Mouse (Mus musculus): ENCODE measurements at regions not wholly inside any gene's neighbourhood (a gene's known extent, or its start where the extent isn't known, plus 50 kb on each side); places are given as distances from the start of the nearest gene placed in this dataset.

DNA sequence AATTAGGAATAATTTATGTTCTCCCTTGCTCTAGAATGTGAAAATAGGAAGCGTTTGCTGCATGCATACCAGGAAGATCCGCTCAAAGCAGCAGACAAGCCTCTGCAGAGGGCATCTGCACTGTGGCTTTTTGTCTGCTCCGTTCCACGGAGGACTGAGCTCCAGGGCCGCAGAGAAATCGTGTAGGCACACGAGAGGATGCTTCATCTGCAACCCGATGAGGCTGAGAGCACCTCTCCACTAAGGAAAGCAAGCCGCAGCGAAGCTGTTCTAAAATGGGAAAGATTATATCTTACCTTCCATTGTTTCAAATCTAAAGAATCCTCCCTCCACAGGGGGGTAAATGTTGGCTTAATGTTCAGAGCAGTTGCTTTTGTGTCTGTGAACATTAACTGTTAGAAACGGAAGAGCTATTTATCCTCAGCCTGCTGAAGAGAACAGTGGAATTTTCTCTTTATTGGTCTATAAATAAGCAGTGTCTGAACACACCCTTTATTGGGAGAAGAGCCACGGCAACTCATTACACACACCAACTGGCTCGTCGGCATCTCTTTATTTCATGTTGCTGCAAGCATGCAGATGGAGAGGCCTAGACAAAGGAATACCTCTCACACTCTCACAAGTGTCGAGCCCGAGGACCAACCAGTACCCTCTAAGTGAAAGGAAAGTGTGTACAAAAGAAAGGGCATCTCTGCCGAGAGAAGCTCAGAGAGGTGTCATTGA lies 414.6 kb upstream of the Hnrnpa3 start:
- no peak for ATAC-seq

DNA sequence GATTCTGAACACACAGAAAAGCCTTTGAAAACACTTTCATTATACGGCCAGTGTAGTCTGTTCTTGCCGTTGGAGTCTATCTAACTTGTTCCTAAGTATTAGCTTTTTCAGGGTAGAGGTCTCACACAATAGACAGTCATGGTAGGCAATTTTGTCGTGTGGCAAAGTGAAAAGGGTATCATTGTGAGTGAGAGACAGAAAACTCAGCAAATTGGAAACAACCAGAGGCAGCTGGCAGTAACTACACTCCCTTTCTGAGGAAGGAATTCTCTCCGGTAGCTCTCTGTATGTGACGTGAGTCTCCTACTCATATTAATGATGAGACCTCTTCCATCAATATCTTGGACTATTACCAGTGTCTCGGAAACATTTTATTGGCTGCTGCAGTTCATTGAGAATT lies 413.8 kb upstream of the Hnrnpa3 start:
- no peak for ATAC-seq

DNA sequence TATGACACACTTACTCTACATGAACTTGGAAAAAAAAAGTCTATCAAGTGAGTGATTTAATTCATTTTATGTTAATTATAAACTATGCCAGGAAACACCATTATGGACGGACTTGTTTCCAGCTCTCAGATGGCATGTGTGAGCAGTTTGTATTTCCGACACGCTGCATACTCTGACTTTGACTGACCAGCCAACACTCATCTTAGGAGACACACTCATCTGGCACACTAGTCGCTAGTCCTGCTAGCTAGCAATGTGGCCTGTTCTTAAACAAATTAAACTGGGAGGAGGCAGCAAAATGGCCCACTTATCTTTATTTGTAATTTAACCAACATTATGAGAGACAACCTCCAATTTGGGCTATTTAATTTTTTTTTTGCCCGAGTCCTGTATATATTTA lies 413.4 kb upstream of the Hnrnpa3 start:
- no peak for ATAC-seq

DNA sequence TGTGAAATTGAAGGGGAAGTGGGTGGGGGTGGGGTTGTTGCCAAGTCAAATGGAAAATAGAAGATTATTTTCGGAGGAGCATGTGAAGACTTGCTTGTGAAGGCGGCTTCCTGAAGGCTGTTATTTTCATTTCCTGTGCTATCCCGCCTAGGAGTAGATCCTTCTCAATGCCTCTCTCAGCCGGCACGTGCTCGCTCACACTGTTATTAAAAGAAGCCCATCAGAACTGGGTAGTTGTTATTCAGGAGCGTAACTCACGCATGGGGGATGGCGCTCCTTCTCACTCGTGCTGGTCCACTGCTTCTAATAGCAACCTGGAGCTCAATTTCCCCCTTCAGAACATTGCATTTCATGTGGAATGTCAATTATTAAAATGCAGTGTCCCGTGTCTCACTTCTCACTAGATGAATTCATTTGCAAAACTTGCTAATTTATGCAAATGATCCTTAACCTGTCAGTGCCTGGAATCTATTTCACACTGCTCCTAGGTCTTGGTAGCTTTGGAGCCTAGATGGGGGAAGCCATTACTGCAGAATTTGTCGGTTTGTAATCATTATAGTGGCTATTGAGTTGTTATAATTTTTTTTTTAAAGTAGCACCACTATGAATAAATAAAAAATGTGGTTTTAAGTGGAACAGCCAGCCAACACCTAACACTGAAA lies 412.8 kb upstream of the Hnrnpa3 start:
- ATAC-seq, result no peak

DNA sequence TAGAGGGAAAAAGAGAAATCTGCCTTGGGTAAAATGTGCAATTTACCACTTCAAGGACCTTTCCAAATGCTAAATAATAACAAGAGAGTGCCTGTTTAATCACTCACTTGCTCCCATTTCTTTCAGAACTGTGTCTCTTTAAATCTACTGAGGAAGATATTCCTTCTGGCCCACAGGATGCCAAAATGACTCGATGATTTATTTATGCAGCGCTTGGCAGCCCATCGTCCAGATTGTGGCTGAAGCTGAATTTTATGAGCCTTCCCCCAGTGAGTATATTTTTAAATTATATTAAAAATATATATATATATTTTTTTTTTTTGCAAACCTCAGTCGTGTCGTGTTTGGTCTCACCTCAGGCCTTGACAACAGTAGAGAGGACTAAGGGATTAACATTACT lies 410.8 kb upstream of the Hnrnpa3 start:
- ATAC-seq, result no peak

DNA sequence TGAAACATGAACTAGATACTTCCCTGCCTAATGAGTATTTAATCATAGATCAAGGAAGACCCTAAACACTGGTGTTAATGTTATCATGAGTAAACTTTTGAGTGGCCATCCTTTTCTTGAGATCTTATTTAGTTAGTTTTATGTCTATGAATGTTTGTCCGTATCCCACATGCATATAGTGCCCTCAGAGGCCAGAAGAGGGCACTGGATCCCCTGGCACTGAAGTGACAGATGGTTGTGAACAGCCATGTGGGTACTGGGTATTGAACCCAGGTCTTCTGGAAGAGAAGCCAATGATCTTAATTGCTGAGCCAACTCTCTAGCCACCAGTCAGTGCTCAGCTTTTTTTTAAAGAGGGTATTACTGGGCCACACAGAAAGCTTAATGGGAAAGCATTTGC lies 408.6 kb upstream of the Hnrnpa3 start:
- no peak for ATAC-seq

DNA sequence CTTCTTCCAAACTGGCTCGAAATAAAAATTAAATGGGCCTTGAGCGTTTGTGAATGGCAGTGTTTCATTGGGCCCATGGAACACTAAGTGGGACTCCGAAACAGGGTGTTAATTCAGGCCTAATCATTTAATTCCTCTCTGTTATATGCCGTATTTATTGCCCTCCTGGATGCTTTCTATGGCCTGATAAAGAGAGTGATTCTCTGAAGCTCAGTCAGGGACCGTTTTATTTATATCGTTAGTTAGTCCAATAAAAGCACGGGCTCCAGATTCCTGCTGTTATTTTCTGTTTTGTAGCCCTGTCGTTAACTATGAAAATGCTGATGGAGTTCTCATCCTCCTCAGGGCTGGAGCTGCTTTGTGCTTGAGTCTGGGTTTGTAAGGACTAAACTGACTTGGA lies 406.2 kb upstream of the Hnrnpa3 start:
- no peak for ATAC-seq

DNA sequence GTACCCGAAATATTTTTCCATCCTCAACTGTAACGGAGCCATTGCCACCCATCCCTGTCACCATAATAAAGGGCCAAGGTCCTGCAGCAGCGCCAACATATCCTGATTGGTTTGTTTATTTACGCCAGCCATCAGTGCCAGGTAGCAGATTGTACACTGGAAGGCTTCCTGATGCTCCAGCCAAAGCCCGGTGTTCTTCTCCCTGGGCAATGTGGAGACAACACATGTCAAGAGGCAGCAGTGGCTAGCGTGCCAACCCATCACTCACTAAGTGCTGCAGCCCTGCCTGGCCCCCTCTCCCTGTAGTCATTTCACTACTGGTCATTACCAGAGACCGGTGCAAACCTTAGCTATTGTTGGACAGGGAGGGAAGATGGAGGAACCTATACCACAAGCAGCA lies 393.8 kb upstream of the Hnrnpa3 start:
- no peak for ATAC-seq

DNA sequence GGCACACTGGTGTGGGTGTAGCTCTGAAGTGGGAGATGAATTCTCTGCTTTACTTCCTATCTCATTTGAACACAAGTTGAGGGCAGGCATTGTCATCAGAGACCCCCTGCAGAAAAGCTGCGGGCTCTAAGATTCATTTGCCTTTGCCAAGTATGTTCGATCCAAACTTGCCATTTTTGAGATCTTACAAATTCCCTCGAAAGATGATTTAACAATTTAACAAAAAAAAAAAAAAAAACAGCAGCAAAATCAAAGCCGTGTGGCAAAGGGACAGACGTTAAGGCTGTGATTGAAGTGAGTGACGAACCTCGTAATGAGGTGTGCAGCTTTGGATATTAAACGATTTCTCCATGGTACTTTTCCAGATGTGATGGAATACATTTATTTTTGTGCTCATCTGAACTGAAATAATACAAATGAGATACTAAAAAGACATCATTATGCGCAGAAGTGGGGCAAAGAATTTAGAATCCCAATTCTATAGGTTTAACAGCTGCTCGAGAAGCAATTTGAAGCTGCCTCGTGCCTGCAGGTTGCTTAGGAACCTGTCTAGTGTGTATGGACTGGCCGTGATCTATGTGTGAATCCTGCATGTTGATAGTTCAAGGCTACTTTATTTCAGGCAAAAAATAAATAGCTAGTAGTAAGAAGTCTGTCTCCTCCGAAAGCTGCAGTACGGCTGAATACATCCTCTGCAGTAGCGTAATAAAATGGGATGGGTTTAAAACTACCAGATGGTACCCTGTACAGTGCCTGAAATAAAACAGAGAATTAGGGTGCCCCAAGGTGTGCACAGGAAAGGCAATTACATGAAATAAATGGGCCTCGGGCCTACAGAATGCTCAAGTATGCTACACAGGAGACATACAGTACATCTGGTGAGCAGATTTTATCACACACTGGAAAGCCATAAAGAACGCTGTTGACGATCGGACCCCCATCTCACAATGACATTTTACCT lies 393.0 kb upstream of the Hnrnpa3 start:
- ATAC-seq, result no peak

DNA sequence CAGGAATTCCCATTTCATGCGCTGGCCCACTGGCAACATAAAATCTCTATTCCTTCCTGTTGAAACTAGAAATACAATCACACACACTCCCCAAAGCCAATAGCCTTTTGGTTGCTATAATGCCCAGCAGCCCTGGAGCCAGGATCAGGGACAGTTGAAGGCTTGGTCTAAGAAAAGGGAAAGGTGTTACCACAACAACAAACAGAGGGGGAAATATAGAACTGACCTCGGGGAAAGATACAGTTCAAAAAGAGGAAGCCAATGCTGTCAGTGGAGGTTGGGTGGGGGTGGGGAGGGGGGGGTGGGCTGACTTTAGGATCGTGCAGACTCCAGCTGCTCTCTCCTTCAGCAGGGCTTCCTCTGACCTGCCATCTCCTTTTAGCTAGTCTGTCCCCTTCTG lies 391.1 kb upstream of the Hnrnpa3 start:
- ATAC-seq, result no peak

DNA sequence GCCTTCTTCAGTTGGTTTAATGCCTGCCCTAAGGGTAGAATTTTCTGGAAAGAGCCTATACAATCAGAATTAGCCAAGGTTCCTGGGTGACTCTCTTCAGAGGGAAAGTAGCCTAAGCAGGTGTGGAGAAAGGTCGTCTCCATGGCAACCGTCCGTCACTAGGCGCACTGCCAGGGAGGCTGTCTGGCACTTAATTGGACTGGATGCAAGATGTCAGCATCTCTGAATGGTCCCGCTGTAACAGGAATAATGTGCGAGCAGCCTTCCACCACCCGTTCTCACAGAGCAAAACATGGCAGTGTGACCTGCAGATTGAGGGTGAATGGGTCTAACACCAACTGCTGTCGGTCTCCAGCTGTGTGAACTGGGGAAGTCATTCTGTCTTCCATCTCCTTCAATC lies 389.6 kb upstream of the Hnrnpa3 start:
- no peak for ATAC-seq

DNA sequence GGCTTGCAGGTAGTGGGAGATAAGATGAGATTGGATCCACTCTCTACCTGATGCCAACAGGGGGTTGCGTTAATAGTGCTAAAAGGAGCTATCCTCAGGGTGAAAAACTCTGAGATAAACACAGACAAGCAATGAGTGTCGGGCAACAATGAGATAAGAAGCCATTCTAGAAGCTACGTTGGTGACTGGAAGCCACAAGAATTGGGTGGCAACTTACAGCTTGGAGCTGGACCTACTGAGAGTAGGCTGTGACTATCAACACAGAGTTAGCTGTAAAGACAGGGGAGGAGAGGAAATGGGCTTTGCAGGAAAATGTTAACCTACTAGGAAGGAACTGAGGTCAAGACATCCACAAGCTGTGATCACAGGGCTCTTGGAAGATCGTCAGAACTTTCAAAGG lies 388.9 kb upstream of the Hnrnpa3 start:
- no peak for ATAC-seq

DNA sequence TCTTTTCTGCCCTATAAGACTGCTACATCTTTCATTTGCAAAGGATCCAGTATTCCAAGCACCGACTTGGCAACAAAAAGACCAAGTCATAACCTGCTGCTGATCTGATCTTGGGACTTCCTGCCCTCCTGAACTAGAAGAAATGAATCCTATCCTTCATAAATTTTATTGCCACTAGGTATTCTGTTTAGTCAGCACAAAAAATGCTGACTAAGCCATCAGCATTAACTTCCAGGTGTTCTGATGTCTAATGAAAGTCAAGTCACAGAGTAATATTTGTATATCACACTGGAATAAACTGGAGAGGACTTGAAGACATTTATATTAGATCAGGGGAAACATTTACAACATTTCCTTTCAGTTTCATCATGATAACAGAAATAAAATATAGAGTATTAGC lies 371.2 kb upstream of the Hnrnpa3 start:
- ATAC-seq, result no peak

DNA sequence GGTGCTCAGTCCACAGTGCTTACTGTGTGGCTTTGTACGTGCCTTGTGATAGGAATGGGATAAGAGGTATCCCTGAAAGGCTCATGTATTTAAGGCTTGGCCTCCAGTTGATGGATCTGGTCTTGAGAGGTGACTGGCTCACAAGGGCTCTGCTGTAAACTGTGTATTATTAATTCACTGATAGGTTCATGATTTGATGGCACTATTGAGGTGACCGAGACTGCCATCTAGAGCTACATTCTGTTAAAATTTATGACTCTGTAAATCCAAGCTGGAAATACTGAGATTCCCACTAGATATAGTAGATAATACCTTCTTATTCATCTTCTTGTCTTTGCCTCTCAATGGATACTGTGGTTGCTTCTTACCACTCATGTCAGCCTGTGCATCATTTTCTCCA lies 367.4 kb upstream of the Hnrnpa3 start:
- no peak for ATAC-seq

DNA sequence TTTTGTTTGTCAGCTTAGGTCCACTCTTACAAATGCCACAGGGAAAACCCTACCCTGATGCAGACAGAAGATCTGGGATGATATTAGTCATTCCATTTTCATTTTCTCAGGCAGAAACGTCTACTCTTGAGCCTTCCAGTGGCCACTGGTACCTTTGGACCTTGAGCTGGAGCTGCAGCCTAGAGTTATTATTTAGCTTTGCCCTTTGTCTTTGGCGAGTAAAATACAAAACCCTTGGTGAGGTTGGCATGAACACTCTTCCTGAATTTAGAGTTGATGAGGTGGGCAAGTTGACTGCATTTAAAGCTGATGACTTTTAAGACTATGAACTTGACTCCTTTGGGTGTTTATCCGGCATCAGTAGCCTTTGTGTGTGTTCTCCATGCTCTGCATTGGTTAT lies 352.2 kb upstream of the Hnrnpa3 start:
- ATAC-seq, result no peak

DNA sequence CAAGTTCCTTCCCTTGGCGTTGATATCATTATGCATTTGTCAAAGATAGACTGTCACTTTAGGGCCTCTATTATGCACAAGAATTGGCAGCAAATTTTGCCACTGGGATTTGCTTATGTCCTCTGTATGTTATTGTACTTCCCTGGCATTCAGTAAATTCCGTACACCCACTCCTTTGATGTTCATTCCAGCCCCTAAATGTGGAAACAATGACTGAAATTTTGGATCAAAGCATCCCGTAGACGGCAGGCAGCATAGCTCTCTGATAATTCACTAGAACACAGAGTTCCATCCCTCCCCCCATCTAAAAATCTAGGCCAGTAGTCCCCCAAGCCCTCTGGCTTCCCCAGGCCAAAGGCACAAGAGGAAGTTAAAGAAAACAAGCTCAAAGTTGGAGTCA lies 347.9 kb upstream of the Hnrnpa3 start:
- ATAC-seq, result no peak

DNA sequence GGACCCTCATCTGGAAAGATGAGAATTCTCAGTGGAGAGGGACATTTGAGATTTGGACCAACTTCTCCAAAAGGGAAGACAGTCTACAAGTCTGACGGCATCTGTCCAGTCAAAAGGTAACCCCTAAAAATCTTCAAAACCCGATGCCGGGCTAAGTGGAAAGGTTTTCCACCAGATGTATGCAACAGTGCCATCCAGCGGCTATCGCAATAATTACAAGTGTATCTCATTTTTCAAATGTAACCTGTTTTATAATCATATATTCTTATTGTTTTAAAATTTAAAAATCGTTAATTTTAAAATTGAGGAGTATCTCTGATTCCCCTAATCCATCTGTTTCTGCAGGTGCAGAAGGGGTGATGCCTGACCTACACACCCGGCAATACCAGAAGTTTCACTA lies 346.8 kb upstream of the Hnrnpa3 start:
- ATAC-seq, result no peak

DNA sequence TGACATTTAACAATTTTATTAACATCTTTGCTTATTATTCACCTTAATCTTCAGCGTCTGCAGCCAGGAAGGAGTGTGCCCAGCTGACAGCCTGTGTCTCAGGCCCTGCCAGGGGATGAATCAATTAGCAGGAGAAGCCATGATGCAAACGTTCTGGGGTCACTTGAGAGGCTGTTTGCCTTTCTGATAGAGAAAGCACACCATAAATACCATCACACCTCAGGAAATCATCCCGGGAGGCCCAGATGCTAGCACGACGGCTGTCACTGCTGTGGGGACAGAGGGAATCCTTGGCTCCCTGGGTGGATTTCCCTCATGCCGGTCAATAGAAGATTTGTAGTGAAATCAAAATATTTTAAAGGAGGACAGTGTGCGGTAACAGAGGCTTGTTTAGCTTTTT lies 343.7 kb upstream of the Hnrnpa3 start:
- no peak for ATAC-seq

DNA sequence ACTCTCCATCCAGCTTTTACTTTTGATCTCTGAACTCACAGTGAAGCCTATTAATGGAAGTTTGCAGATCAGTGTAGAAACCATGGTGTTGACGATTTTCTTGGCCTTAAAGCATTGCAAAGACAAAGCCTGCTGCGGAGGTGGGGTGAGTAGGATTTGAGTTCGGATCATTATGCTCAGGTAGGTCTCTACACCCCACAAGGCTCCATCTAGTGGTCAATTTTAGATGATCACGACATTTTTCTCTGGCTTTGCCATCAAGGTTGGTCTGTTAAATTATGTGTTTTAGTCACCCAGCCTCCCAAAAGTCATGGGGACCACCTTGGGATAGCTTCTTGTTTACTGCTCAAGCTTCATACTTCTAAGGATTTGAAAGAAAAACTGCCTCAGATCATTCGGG lies 340.9 kb upstream of the Hnrnpa3 start:
- no peak for ATAC-seq

DNA sequence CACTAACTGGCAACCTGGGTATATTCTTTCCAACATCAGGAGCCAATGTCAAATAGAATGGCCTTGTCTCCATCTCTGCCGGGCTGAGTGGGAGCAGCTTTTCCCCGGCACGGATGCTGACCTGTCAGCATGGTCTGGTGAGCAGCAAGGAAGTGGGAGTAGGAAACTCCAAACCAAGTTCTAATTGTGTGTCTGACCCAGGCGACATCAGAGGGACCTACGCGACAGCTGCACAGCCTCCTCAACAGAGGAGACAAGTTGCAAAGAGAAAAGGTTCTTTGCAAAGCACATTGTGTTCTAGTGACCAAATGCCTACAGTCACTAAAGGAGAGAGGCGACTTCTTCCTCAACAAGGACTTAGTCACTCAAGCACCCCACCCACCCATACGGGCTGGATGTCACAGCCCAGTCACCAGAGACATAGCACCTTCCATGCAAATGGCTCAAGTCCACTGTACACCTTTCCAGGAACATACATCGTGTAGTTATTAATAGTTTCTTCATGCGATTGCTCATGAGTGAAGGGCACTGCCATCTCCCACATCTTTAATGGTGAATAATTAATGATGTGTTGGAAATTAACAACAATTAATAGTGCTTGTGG lies 334.8 kb upstream of the Hnrnpa3 start:
- ATAC-seq, result no peak

DNA sequence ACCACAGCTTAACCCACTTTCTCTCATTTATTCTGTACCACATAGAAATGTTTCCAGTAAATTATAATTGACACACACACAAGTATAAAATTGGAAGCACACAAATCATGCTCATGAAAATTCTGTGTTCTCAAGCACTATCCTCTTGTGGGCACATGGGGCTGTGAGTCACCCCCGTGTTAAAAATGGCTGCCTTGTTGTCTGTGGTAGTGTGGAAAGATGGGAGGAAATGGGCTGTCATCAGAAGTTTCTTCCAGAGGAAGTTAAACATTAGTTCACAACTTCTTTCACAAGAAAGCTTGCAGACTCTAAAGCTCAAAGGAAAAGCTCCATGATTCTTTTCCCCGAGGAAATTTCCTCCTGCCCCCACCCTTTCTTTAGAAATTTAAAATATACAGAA lies 329.5 kb upstream of the Hnrnpa3 start:
- ATAC-seq, result no peak

DNA sequence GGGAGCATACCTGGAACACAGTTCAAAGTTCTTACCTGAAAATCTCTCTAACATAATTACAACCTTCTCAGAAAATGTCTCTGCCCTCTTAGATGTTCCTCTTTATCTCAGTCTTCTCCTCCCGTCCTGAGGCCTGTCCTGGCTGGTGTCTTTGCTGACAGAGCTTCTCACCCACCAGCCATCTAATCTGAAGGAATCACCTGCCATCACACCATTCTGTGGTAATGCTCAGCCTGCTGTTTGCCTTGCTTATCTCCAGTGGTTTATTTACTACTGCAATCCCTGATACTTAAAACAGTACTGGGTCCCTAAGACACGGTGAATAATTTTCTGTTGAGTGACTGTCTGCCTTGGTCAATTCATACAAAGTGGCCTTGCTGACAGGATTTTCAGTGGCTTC lies 317.8 kb upstream of the Hnrnpa3 start:
- no peak for ATAC-seq

DNA sequence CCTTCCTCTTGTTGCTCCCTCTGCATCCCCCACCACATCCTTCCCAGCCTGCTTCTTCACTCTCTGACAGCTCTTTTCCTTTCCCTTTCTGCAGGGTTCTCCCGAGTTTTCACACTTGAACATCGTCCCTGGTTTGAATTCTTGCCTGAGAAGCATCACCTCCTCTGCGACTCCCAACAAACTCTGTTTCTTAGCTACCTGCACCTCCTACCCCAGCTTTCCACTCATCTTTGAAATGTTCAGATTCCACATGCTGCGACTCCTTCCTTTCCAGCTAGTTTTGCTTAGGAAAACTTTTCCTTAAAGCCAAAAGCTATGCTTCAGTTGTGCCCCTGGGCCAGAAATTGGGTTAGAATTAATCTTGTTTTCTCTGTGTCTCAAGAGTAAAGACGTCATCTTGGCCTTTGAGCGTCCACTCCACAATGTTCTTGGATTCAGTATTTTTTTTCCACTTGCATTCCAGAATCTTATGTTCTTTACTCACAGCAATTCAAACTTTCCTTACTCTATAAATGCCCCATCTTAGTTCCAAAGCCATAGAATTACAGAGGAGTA lies 317.3 kb upstream of the Hnrnpa3 start:
- ATAC-seq, result no peak
